Mouse (Mus musculus): ENCODE results near the gene Gm11238. TPM values are rescaled to one million over a fixed set of nuclear protein-coding genes. Genes with fewer than 3 reads are reported as not detected.
"Not testable (repeated sequence)": the region's sequence is repeated elsewhere in the genome, so short reads cannot be mapped to it uniquely, and the experiment has no call there.

The Gm11238 gene
- total and polyA plus RNA-seq, 3 experiments = not detected

DNA sequence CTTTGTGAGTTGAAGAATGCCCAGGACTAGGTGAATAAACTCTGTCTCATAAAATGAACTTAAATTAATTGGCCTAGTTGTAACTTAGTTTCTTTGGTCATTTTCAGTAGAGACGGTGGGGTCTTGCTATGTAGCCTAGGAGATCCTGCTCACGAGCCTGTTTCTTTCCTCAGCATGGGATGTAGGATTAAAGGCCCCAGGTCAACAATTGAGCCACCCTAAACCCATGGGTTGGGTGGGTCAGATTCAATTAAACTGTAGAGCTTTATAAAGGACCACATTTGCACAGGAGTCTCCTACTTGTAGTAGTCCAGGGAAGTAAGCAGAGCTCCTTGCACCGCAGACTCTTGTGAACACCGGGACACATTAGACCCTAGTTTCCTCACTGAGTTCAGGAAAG is 60.4 kb downstream of the Gm11238 start, which contains the start of gene Gm11239:
Gene Gm11239 (plus strand): TSS at position 301 of the 400 bp plus-strand sequence.
- H3K4me1 ChIP-seq (ENCODE audit: control insufficient read depth in 1 of 2, insufficient read depth in 2 of 2, low read length in 2 of 2); H3K4me3 ChIP-seq (ENCODE audit: control insufficient read depth in 1 of 2, insufficient read depth in 1 of 2, low read depth in 2 of 2, low read length in 2 of 2); H3K36me3 ChIP-seq (ENCODE audit: control insufficient read depth in 1 of 2, insufficient read depth in 2 of 2, low read length in 2 of 2); H3K9ac ChIP-seq (ENCODE audit: control insufficient read depth, low read depth, low read length, poor library complexity, severe bottlenecking); H3K27me3 ChIP-seq (ENCODE audit: control insufficient read depth in 1 of 2, insufficient read depth in 2 of 2, low read length in 2 of 2); H3K79me2 ChIP-seq (ENCODE audit: control insufficient read depth, insufficient read depth, low read length, poor library complexity); H3K27ac ChIP-seq (ENCODE audit: control insufficient read depth, low read depth, low read length); DNase-seq (ENCODE audit: low read depth, low spot score); H3K9me3 ChIP-seq (replicated peaks; ENCODE audit: insufficient read depth, low read length): not testable (repeated sequence)

GRCm38 (mm10) chr4:73683216-73683615 is 75.5 kb downstream of the Gm11238 start, which contains the start of gene Gm428:
TSS of gene Gm428 (plus strand) at chr4:73683516.
- H3K36me3 ChIP-seq (ENCODE audit: control insufficient read depth in 1 of 2, insufficient read depth in 2 of 2, low read length in 2 of 2); DNase-seq (ENCODE audit: low read depth, low spot score); H3K4me3 ChIP-seq (ENCODE audit: control insufficient read depth in 1 of 2, insufficient read depth in 1 of 2, low read depth in 2 of 2, low read length in 2 of 2); H3K9me3 ChIP-seq (replicated peaks; ENCODE audit: insufficient read depth, low read length); H3K9ac ChIP-seq (ENCODE audit: control insufficient read depth, low read depth, low read length, poor library complexity, severe bottlenecking); H3K79me2 ChIP-seq (ENCODE audit: control insufficient read depth, insufficient read depth, low read length, poor library complexity); H3K27me3 ChIP-seq (ENCODE audit: control insufficient read depth in 1 of 2, insufficient read depth in 2 of 2, low read length in 2 of 2); H3K4me1 ChIP-seq (ENCODE audit: control insufficient read depth in 1 of 2, insufficient read depth in 2 of 2, low read length in 2 of 2); H3K27ac ChIP-seq (ENCODE audit: control insufficient read depth, low read depth, low read length): not testable (repeated sequence)

Other genes with a start within 250 kb of the Gm11238 start
- gene Gm11487, start 202.8 kb upstream of the Gm11238 start, total RNA-seq (2012; rRNA removed) = not detected in 2 replicates
- not detected for gene Gm11487, start 202.8 kb upstream of the Gm11238 start, polyA plus RNA-seq (2012; ENCODE audit: insufficient read depth in 1 of 2, insufficient read length in 2 of 2, low read depth in 1 of 2, low replicate concordance in 2 of 2, missing spikeins in 1 of 2)
- gene Gm11237, start 15.1 kb downstream of the Gm11238 start, total RNA-seq (2012; rRNA removed) = not detected in 2 replicates
- gene Gm11237, start 15.1 kb downstream of the Gm11238 start, polyA plus RNA-seq (2012; ENCODE audit: insufficient read depth in 1 of 2, insufficient read length in 2 of 2, low read depth in 1 of 2, low replicate concordance in 2 of 2, missing spikeins in 1 of 2) = not detected
- not detected in 2 replicates for gene Gm11236, start 30.2 kb downstream of the Gm11238 start, total RNA-seq (2012; rRNA removed)
- not detected for gene Gm11236, start 30.2 kb downstream of the Gm11238 start, polyA plus RNA-seq (2012; ENCODE audit: insufficient read depth in 1 of 2, insufficient read length in 2 of 2, low read depth in 1 of 2, low replicate concordance in 2 of 2, missing spikeins in 1 of 2)
- not detected in 2 replicates for gene Gm11239, start 60.5 kb downstream of the Gm11238 start, total RNA-seq (2012; rRNA removed)
- not detected for gene Gm11239, start 60.5 kb downstream of the Gm11238 start, polyA plus RNA-seq (2012; ENCODE audit: insufficient read depth in 1 of 2, insufficient read length in 2 of 2, low read depth in 1 of 2, low replicate concordance in 2 of 2, missing spikeins in 1 of 2)
- not detected in 2 replicates for gene Gm428, start 75.6 kb downstream of the Gm11238 start, total RNA-seq (2012; rRNA removed)
- not detected for gene Gm428, start 75.6 kb downstream of the Gm11238 start, polyA plus RNA-seq (2012; ENCODE audit: insufficient read depth in 1 of 2, insufficient read length in 2 of 2, low read depth in 1 of 2, low replicate concordance in 2 of 2, missing spikeins in 1 of 2)
- gene Rasef, start 183.1 kb downstream of the Gm11238 start, total RNA-seq (2012; rRNA removed) = not detected in 2 replicates
- gene Rasef, start 183.1 kb downstream of the Gm11238 start, polyA plus RNA-seq (2012; ENCODE audit: insufficient read depth in 1 of 2, insufficient read length in 2 of 2, low read depth in 1 of 2, low replicate concordance in 2 of 2, missing spikeins in 1 of 2) = not detected